Mouse (Mus musculus) cerebellum, postnatal 36 days (tissue): ENCODE results near the gene Slc5a2.

Experiments
- DNase-seq, 2 experiments: peaks; one replicate each; pipeline ENCODE4 v3.0.0; 2021 to 2022; ENCODE audit warnings: mixed read lengths in 2 of 2

The Slc5a2 gene

DNA sequence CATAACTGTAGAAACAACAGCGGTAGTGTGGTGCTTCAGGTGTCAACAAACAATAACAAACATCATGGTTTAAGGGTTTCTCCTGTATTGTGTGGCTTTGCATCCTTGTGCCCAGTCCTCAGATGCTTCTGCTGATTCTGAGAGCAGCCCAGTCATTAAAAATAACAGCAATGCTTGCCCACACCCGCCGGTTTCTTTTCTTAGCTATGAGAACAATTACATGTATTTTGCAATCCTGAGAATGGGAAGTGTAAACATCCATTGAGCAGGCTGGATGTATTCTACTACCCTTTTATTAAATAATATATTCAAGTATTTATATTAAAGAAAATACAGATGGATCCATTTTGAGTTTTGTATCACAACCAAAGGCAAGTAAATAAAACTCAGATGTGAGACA is 36.7 kb downstream of the Slc5a2 start:
- no peak for DNase-seq

DNA sequence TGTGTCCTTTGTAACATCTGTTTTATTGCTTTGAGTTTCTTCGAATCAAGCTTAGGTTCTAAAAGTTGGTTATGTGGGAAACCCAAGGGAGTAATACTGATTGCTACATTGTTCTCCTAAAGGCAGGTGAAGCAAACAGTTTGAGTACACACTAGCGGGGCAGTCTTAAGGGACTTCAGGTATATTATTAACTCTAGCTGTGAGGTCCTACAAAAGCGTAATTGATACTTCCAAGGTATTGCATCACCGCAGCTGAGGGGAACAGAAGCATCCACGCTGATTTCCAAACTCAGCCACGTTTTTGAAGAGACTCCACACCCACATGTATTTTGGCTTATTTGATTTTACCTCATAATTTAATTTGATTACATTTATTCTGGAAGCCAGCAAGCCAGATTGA is 38.7 kb downstream of the Slc5a2 start:
- no peak for DNase-seq

DNA sequence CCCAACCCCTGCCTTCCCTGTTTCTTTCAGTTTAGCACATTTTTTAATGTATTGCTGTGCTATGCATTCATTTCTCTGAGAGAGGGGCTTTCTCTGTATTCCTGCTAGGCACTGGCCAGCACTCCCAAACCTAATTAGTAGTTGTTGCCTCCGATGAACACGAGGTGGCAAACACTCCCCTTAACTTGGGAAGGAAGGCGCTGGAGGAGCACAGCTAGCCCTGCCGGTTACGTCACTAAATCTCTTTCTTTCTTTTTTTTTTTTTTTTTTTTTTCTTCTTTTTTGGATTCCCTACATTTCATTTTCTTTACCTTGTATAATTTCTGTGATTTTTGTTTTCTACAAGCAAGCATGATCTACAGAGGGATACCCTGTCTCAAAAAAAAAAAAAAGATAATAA is 39.5 kb downstream of the Slc5a2 start:
- DNase-seq, result peak; percentile 29 to 30

DNA sequence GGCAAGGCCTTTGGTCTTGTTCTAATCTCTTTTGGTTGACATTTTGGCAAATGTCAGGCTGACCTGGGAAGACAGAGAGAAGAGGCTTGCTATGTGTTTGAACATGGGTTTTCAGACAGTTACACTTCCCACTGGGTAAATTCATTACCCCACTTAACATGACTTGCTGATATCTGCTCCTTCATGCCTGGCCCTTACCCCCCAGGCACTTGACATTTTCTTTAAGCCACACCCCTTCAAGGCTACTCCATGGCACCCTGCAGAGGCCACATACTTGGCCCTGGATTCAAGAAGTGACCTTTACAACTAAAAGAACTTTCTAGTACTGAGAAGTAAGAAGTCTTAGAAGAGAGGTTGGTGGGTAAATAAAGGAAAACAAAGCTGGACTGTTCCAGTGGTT is 42.4 kb downstream of the Slc5a2 start:
- DNase-seq, result no peak

DNA sequence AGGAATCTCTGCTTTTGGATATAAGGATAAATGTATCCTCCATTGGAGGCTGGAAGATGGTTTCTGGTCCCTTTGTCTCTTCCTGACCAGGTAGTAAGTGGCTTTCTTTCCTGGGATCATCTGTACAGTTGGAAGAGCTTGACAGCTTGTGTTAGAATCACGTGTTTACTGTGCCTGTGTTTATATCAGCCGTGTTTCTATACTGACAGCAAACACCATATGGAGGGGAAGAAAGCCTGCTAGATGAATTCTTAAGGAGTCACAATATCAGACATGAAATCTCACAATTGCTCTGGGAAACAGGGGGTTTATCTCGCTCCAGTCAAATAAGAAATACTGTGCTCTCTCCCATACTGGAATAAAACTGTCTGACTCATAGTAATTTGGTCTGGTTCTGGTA is 43.8 kb downstream of the Slc5a2 start:
- DNase-seq, result no peak

DNA sequence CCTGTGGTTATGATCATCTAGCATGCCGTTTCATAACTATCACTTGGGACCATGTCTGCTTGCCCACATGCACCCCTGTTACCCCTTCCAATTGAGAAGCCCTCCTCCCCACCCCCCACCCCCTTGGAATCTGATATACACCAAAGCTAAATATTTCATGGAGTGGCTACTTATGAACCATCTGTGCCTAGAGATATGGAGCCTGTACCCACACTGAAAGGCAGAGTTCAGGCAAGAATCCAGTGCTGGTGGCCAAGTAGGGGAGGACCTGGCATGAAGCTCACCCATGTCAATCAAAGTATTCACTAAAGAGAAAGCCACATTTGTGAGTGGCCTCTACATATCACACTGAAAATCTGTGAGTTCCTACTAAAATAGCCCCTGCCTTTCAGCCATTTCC is 44.3 kb downstream of the Slc5a2 start:
- DNase-seq, result no peak

DNA sequence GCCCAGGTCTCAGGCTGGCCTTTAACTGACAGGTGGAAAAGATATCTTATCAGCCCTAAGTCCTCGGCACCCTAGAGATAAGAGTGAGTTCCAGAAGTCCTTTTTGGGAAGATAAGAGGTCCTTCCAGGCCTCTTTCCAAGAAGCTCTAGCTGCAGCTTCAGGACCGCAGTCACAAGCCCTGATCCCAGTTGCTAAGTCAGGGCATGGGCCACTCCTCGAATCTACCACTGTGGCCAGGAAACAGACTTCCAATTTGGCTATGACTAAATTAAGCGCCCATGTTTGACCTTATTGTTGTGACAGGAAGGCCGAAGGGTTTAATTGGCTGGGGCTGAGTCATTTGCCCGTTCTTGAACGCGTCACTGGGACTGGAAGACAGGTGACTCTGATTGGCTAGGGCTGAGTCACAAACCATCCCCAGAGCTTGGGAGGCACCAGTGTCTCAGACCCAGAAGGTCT is 44.8 kb downstream of the Slc5a2 start:
- DNase-seq, result no peak

DNA sequence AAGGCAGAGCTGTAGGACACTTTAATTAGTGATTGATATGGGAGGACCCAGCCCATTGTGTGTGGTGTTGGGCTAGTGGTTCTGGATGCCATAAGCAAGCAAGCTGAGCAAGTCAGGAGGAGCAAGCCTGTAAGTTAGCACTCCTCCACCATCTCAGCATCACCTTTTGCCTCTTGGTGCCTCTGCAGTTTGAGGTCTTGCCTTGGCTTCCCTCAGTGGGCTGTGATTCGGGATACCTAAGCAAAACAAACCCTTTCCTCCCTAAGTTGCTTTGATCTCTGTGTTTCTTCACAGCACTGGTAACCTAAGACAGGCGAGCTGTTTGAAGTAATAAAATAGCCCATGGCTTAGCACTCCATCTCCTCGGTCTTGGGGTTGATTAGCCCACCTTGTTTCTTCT is 45.8 kb downstream of the Slc5a2 start:
- no peak for DNase-seq

DNA sequence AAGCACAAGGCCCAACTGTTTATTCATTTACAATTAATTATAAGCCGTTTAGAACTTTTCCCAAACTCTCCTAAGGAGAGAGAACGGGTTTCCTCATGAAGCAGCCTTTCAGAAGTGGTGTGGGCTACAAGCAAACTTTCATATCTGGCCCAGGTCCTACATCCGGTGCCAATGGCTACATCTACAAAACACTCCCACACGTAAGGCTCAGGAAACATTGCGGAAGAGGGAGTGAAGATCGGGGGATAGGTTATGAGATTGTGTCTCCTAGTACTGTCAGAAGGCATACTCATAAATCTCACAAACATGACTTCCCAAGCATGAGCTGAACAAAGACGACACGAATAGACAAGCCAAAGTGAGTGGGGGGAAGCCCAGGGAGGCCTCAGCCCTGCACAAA is 46.4 kb downstream of the Slc5a2 start:
- no peak for DNase-seq

DNA sequence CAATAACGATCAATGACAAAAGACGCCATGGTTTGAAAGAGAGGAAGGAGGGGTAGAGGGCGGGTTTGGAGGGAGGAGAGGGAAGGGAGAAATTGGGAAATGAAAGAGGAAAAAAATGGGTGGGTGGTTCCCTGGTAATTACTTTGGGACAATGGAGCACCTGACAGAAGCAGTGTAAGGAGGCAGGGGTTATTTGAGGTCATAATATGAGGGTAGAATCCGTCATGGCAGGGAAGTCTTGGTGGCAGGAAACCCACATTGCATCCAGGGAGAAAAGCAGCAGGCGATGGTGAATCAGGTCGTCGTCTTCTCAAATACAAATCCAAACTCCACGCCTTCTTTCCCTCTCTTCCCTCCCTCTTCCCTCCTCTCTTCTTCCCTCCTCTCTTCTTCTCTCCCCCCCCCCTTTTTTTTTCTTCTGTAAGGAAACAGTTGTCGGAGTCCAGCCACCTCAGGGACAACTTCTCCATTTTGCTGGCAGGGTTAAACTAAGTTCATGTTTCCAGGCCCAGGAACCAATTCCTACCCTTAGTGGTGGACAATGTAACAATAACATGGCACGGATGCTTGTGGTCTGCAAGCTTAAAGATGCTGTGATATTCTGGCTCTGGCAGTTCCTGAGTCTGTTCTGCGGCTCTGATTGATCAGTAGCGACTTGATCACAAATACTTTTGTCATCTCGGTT is 47.1 kb downstream of the Slc5a2 start:
- no peak for DNase-seq

DNA sequence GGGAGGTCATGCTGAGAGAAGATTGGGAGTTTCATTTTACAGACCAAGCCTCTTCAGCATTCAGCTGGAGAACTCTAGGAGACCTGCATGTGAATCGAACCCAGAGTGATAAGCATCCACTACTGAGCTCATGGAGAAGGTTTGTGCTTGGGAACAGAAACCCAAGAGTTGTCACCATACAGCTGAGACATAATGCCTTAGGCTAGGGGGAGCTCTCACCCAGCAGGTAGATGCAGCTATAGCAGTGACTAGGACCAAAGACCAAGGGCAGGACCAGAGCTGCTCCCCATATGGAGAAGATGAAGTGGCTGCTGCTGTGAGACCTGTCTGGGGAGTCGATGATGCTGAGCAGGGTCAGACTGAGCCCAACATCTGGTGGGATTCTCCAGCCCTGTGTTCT is 48.1 kb downstream of the Slc5a2 start:
- DNase-seq, result no peak

DNA sequence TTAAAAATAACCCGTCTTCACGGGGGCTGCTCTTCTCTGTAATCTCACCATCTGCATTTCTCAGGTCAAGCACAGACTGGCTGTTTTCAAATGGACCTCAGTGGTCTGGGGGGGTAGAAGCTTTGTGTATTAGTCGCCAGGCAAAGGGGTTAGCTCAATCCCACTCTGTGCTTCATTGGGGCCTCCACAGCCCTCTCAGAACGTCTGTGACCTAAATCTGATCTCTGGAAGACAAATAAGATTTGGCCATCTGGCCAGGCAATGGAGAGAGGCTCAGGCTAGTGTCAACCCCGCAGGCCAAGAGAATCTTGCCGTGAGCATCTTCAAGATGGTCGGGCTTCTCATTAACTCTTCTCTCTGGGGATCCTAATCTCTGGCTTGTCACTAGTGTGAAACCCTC is 49.0 kb downstream of the Slc5a2 start:
- DNase-seq, result no peak

DNA sequence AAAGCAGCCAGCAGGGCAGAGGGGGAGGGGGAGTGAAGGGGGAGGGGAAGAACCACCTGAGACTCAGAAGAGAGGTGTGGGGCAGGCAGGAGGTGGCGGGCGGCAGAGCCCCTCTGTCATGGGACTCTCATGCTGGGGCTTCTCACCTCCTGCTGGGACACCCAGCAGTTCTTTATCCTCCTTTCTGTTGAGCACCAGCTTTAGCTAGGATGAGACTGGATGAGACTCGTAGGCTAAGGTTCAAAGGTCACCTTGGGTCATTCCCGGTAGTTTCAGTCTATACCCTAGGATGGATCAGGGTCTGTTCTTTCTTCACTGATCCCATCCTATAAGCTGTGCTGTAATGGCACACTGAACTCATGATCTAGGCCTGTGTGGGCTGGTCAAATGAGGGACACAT is 51.6 kb downstream of the Slc5a2 start:
- no peak for DNase-seq

DNA sequence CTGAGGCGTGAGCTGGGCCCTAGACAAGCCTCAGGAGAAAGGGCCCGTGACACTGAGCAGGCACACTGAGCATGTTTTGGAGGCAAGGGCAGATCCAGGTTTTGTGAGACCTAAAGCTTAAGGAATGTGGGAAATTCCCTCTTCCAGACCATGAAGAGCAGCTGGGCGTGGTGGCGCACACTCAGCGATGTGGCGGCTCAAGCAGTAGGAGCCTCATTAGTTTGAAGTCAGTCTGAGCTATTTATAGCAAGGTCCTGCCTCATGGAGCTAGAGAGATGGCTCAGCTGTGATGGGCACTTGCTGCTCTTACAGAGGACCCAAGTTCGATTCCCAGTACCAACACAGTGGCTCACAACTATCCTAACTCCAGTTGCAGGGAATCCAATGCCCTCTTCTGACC is 53.7 kb downstream of the Slc5a2 start:
- DNase-seq, result no peak

DNA sequence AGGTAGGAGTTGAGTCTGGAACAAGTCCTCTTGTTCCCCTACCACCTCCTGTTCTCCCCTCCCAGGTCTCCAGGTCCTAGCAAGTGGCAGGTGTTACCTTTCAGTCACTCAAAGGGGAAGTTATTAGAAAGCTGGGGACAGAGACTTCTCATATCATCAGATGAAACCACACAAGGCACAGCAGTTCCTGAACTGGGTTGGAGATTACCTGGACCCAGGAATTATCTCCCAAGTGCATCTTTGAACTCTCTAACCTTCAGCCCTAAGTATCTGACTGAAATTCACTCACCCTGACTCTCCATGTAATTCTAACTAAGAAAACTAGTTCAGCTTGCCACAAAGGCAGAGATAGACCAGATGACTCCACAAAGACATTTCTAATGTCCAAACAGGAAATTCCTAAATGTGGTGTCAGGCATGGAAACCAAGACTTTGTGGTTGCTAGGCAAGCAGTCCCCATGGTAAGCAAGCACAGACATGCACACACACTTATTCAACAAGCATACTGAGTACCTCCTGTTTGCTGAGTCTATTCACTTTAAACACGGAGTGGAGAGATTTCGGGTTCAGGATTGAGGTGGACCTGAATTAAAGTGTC is 54.9 kb downstream of the Slc5a2 start:
- no peak for DNase-seq

DNA sequence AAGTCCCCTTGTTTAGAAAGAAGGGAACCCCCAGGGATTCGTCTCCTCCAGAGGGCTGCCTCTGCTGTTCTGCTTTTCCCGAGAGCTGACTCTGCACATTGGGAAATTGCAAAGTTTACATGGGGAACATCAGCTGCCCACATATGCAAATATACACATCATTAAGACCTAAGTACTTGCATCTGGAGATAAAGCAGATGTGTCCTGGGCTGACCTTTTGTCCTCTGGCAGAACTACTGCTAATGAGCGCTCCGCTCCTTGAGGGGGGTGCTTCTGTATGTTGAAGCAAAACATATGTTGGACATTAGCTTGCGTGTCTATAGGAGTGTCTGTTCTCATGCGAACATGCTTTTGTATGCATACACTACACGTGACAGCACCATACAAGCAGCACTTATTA is 55.8 kb downstream of the Slc5a2 start:
- no peak for DNase-seq
